Mouse (Mus musculus) CD4-positive, CD25-positive, alpha-beta regulatory T cell, adult 2 months (primary cell): ENCODE measurements around the gene Dcaf17.
A peak's percentile ranks its signal among the peaks of the same experiment; 100 is the strongest.

Source experiments
- DNase-seq: peaks from one replicate; pipeline ENCODE4 v3.0.0-alpha.2; 2012; ENCODE audit warnings: low read depth, low spot score

Gene Dcaf17

GRCm38 (mm10) chr2:71120844-71121243 is 65.7 kb downstream of the Dcaf17 start:
- no peak for DNase-seq

- no peak for DNase-seq
Observed at GRCm38 (mm10) chr2:71121406-71121805, 66.3 kb downstream of the Dcaf17 start.

GRCm38 (mm10) chr2:71122268-71123029 is 67.3 kb downstream of the Dcaf17 start:
- DNase-seq = no peak

GRCm38 (mm10) chr2:71123591-71123990 is 68.5 kb downstream of the Dcaf17 start:
- DNase-seq = no peak

- peak; percentile 63 for DNase-seq
Observed at GRCm38 (mm10) chr2:71127779-71128534, 72.8 kb downstream of the Dcaf17 start.

- no peak for DNase-seq
Observed at GRCm38 (mm10) chr2:71130366-71130765, 75.2 kb downstream of the Dcaf17 start.

- peak; percentile 21 for DNase-seq
Observed at GRCm38 (mm10) chr2:71131866-71132496, 76.9 kb downstream of the Dcaf17 start.

GRCm38 (mm10) chr2:71134041-71134505 is 78.9 kb downstream of the Dcaf17 start:
- DNase-seq = no peak

GRCm38 (mm10) chr2:71134836-71135235 is 79.7 kb downstream of the Dcaf17 start:
- no peak for DNase-seq

GRCm38 (mm10) chr2:71140622-71141021 is 85.5 kb downstream of the Dcaf17 start:
- DNase-seq = no peak

- no peak for DNase-seq
Observed at GRCm38 (mm10) chr2:71142410-71142809, 87.3 kb downstream of the Dcaf17 start.

GRCm38 (mm10) chr2:71145853-71146252 is 90.7 kb downstream of the Dcaf17 start:
- no peak for DNase-seq

GRCm38 (mm10) chr2:71146266-71146665 is 91.1 kb downstream of the Dcaf17 start:
- no peak for DNase-seq

GRCm38 (mm10) chr2:71147816-71148215 is 92.7 kb downstream of the Dcaf17 start:
- DNase-seq = no peak
